Mouse (Mus musculus): ENCODE data around the gene Cox14.
"Not testable (repeated sequence)": the region's sequence is repeated elsewhere in the genome, so short reads cannot be mapped to it uniquely, and the experiment has no call there.

The Cox14 gene

GRCm38 (mm10) chr15:99727039-99727438, 1.6 kb downstream of the Cox14 start:
- not testable (repeated sequence) for DNase-seq (ENCODE audit: low spot score)

- DNase-seq (ENCODE audit: low spot score), result no peak
Measured at GRCm38 (mm10) chr15:99727525-99727924, 2.1 kb downstream of the Cox14 start.

- DNase-seq (ENCODE audit: low spot score), result no peak
Measured at GRCm38 (mm10) chr15:99728211-99728610, 2.8 kb downstream of the Cox14 start.

- no peak for DNase-seq (ENCODE audit: low spot score)
Measured at GRCm38 (mm10) chr15:99729056-99729783, 3.8 kb downstream of the Cox14 start.

- DNase-seq (ENCODE audit: low spot score), result no peak
Measured at GRCm38 (mm10) chr15:99731167-99731566, 5.7 kb downstream of the Cox14 start.

- DNase-seq (ENCODE audit: low spot score), result no peak
Measured at GRCm38 (mm10) chr15:99731678-99732077, 6.3 kb downstream of the Cox14 start.

- no peak for DNase-seq (ENCODE audit: low spot score)
Measured at GRCm38 (mm10) chr15:99733186-99733585, 7.8 kb downstream of the Cox14 start.

GRCm38 (mm10) chr15:99735631-99736030, 10.2 kb downstream of the Cox14 start:
- peak; percentile 100 for DNase-seq (ENCODE audit: low spot score)

GRCm38 (mm10) chr15:99736675-99737074, 11.3 kb downstream of the Cox14 start:
- DNase-seq (ENCODE audit: low spot score), result no peak

- DNase-seq (ENCODE audit: low spot score), result no peak
Measured at GRCm38 (mm10) chr15:99740229-99740628, 14.8 kb downstream of the Cox14 start.

GRCm38 (mm10) chr15:99754204-99754603, 28.8 kb downstream of the Cox14 start:
- DNase-seq (ENCODE audit: low spot score), result no peak

- no peak for DNase-seq (ENCODE audit: low spot score)
Measured at GRCm38 (mm10) chr15:99767467-99767866, 42.0 kb downstream of the Cox14 start.

GRCm38 (mm10) chr15:99768761-99769160, 43.3 kb downstream of the Cox14 start:
- DNase-seq (ENCODE audit: low spot score), result no peak

GRCm38 (mm10) chr15:99771004-99771500, 45.6 kb downstream of the Cox14 start:
- no peak for DNase-seq (ENCODE audit: low spot score)

- DNase-seq (ENCODE audit: low spot score), result no peak
Measured at GRCm38 (mm10) chr15:99771601-99772276, 46.3 kb downstream of the Cox14 start.

GRCm38 (mm10) chr15:99772277-99772880, 47.0 kb downstream of the Cox14 start:
- DNase-seq (ENCODE audit: low spot score), result peak; percentile 91

GRCm38 (mm10) chr15:99772881-99772924, 47.3 kb downstream of the Cox14 start, which contains the start of gene Cers5:
Cers5 (minus strand) TSS chr15:99772885.
- DNase-seq (ENCODE audit: low spot score), result not testable (repeated sequence)

- DNase-seq (ENCODE audit: low spot score), result no peak
Measured at GRCm38 (mm10) chr15:99772925-99773324, 47.5 kb downstream of the Cox14 start.

Data from ovary, adult 18-20 months (tissue).